Mouse (Mus musculus): ENCODE data around the gene Scfd1.

DNA sequence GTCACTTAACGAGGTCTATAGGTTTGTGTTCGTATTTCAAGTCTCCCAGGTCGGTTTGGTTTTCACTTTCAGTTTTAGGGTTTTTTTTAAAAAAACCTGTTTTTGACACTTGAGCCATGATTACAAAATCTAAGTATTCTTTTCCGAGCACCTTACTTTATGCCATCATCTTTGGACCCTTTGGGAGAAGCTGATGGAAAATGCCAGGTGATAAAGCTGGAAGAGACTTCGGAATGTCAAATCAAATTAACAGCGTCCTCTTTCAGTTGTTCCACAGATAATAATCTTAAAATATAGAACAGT lies 529 bp downstream of the Scfd1 start:
- TF ChIP-seq CTCF (conservative IDR thresholded peaks at IDR 0.05; ENCODE audit: insufficient read depth, insufficient read length, low read depth, low read length) (no peak), POLR2A (IDR thresholded peaks at IDR 0.05; ENCODE audit: low read depth, low read length) (no peak)

Data from kidney, adult 2 months (tissue).